Mouse (Mus musculus) hindbrain, embryonic 12.5 days (tissue): ENCODE measurements at regions not wholly inside any gene's neighbourhood (a gene's known extent, or its start where the extent isn't known, plus 50 kb on each side); places are given as distances from the start of the nearest gene placed in this dataset.
"Not testable (repeated sequence)": the region's sequence is repeated elsewhere in the genome, so short reads cannot be mapped to it uniquely, and the experiment has no call there.

ENCODE experiments used
- ATAC-seq: fragments of 200-750 bp; cut with Nextera tagmentation; 2 replicates; pipeline ENCODE4 v1.8.0; 2017; ENCODE audit warnings: moderate TSS enrichment; ENCODE audit not compliant: low FRiP score
- H3K27ac ChIP-seq: fragments of 300-500 bp; sonication (generic); 2 replicates; pipeline ENCODE4 v1.5.1; 2016; ENCODE audit warnings: mild to moderate bottlenecking
- H3K27me3 ChIP-seq: fragments of 300-500 bp; sonication (generic); 2 replicates; pipeline ENCODE4 v1.6.1; 2016; ENCODE audit warnings: mild to moderate bottlenecking
- H3K36me3 ChIP-seq: fragments of 300-500 bp; sonication (generic); 2 replicates; pipeline ENCODE4 v1.6.1; 2016; ENCODE audit warnings: mild to moderate bottlenecking
- H3K4me1 ChIP-seq: fragments of 300-500 bp; sonication (generic); 2 replicates; pipeline ENCODE4 v1.6.1; 2016
- H3K4me2 ChIP-seq: fragments of 300-500 bp; sonication (generic); replicated peaks from 2 replicates; pipeline ENCODE4 v1.6.1; 2016; ENCODE audit warnings: mild to moderate bottlenecking
- H3K4me3 ChIP-seq: fragments of 300-500 bp; sonication (generic); 2 replicates; pipeline ENCODE4 v1.5.1; 2016; ENCODE audit warnings: mild to moderate bottlenecking
- H3K9ac ChIP-seq: fragments of 300-500 bp; sonication (generic); 2 replicates; pipeline ENCODE4 v1.6.1; 2016; ENCODE audit warnings: mild to moderate bottlenecking, moderate library complexity
- H3K9me3 ChIP-seq: fragments of 300-500 bp; sonication (generic); replicated peaks from 2 replicates; pipeline ENCODE4 v1.6.1; 2016; ENCODE audit warnings: mild to moderate bottlenecking
- WGBS: fragments of 180-500 bp; shearing (Covaris S2); methylation state at CpG from one replicate; pipeline ENCODE4 v1.1.7; 2016; 5-methylcytosine and 5-hydroxymethylcytosine counted together

DNA sequence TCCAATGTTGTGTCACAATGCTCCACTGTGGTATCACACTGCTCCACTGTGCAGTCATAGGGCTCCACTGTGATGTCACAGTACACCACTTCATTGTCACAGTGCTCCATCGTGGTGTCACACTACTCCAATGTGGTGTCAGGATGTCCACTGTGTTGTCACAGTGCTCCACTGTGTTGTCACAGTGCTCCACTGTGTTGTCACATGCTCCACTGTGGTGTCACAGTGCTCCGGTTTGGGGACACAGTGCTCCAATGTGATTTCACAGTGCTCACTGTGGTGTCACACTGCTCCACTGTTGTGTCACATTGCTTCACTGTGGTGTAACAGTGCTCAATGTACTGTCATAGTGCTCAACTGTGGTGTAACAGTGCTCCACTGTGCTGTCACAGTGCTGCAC is 108.1 kb upstream of the Scaf8 start:
- 81% methylated on average over 2 of the region's 2 CpGs for WGBS
- H3K4me3 ChIP-seq: no peak overlapping the region
- no peak for ATAC-seq
- H3K9ac ChIP-seq: no peak overlapping the region
- no peaks in the 10 kb centered on the region for H3K4me1 ChIP-seq
- H3K9me3 ChIP-seq: peaks cover 89% of the 10 kb centered on the region
- no peaks in the 10 kb centered on the region for H3K36me3 ChIP-seq
- no peak overlapping the region for H3K27ac ChIP-seq
- H3K27me3 ChIP-seq: no peaks in the 10 kb centered on the region
- H3K4me2 ChIP-seq: no peak overlapping the region

DNA sequence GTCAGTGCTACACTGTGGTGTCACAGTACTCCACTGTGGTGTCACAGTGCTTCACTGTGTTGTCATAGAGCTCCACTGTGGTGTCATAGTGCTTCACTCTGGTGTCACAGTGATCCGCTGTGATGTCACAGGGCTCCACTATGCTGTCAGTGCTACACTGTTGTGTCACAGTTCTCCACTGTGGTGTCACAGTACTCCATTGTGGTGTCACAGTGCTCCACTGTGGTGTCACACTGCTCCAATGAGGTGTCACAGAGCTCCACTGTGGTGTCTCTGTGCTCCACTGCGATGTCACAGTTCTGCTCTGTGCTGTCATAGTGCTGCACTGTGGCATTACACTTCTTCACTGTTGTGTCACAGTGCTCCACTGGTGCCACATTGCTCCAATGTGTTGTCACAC is 107.5 kb upstream of the Scaf8 start:
- H3K4me2 ChIP-seq: no peak overlapping the region
- WGBS: 62% methylated on average over 2 of the region's 2 CpGs
- no peak overlapping the region for H3K27ac ChIP-seq
- H3K27me3 ChIP-seq: no peaks in the 10 kb centered on the region
- ATAC-seq: 0 out of 2 replicates have a peak, but pooled peaks have one; percentile 18
- peaks cover 89% of the 10 kb centered on the region for H3K9me3 ChIP-seq
- no peaks in the 10 kb centered on the region for H3K4me1 ChIP-seq
- no peak overlapping the region for H3K9ac ChIP-seq
- H3K36me3 ChIP-seq: no peaks in the 10 kb centered on the region
- H3K4me3 ChIP-seq: no peak overlapping the region

DNA sequence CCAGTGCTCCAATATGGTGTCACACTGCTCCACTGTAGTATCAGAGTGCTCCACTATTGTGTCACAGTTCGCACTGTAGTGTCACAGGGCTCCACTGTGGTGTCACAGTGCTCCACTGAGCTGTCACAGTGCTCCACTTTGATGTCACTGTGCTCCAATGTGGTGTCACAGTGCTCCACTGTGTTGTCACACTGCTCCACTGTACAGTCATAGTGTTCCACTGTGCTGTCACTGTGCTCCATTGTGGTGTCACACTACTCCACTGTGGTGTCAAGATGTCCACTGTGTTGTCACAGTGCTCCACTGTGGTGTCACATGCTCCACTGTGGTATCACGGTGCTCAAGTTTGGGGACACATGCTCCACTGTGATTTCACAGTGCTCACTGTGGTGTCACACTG is 104.8 kb upstream of the Scaf8 start:
- H3K4me1 ChIP-seq: no peaks in the 10 kb centered on the region
- H3K36me3 ChIP-seq: no peaks in the 10 kb centered on the region
- no peaks in the 10 kb centered on the region for H3K27me3 ChIP-seq
- 58% methylated on average over 2 of the region's 2 CpGs for WGBS
- ATAC-seq: no peak
- no peak overlapping the region for H3K9ac ChIP-seq
- H3K4me3 ChIP-seq: no peak overlapping the region
- no peak overlapping the region for H3K4me2 ChIP-seq
- no peak overlapping the region for H3K27ac ChIP-seq
- peaks cover 95% of the 10 kb centered on the region for H3K9me3 ChIP-seq

DNA sequence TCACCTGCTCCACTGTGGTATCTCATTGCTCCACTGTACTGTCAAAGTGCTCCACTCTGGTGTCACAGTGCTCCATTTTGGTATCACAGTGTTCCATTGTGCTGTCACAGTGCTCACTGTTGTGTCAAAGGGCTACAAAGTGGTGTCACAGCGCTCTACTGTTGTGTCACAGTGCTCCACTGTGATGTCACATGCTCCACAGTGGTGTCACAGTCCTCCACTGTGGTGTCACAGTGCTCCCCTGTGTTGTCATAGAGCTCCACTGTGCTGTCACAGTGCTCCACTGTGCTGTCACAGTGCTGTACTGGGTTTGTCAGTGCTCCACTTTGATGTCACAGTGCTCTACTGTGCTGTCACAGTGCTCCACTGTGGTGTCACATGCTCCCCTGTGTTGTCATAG is 102.7 kb upstream of the Scaf8 start:
- ATAC-seq: no peak
- Histone ChIP-seq H3K4me3 (no peak overlapping the region), H3K27ac (no peak overlapping the region), H3K36me3 (no peaks in the 10 kb centered on the region), H3K4me1 (no peaks in the 10 kb centered on the region), H3K4me2 (no peak overlapping the region), H3K9me3 (peaks cover 96% of the 10 kb centered on the region), H3K27me3 (no peaks in the 10 kb centered on the region), H3K9ac (no peak overlapping the region)
- whole genome bisulfite sequencing: 37% methylated on average over 1 of the region's 1 CpGs

DNA sequence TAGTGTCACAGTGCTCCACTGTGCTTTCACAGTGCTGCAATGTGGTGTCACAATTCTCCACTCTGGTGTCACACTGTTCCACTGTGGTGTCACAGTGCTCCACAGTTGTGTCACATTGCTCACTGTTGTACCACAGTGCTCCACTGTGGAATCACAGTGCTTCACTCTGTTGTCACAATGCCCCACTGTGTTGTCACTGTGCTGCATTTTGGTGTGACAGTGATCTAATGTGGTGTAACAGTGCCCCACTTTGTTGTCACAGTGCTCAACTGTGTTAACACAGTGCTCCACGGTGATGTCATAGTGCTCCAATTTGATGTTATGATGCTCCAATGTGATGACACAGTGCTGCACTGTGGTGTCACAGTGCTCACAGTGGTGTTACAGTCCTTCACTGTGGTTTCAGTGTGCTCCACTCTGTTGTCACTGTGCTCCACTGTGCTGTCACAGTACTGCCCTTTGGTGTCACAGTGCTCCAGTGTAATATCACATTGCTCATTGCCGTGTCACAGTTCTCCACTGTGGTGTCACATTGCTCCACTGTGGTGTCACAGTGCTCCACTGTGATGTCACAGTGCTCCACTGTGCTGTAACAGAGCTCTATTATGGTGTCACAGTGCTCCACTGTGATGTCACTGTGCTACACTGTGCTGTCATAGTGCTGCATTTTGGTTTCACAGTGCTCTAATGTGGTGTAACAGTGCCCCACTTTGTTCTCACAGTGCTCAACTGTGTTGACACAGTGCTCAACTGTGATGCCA is 95.0 kb upstream of the Scaf8 start:
- no peak overlapping the region for H3K9ac ChIP-seq
- H3K4me3 ChIP-seq: no peak overlapping the region
- no peak overlapping the region for H3K27ac ChIP-seq
- no peaks in the 10 kb centered on the region for H3K27me3 ChIP-seq
- H3K9me3 ChIP-seq: peaks cover 86% of the 10 kb centered on the region
- H3K36me3 ChIP-seq: no peaks in the 10 kb centered on the region
- WGBS: 85% methylated on average over 2 of the region's 2 CpGs
- no peaks in the 10 kb centered on the region for H3K4me1 ChIP-seq
- H3K4me2 ChIP-seq: no peak overlapping the region
- ATAC-seq: peak; percentile 60; the same call in 1 of the 2 replicates

DNA sequence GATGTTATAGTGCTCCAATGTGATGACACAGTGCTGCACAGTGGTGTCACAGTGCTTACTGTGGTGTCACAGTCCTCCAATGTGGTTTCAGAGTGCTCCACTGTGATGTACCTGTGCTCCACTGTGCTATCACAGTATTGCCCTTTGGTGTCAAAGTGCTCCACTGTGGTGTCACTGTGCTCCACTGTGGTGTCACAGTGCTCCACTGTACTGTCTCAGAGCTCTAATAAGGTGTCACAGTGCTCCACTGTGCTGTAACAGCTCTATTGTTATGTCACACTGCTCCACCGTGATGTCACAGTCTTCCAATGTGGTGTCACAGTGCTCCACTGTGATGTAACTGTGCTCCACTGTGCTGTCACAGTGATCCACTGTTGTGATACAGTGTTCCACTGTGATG is 94.4 kb upstream of the Scaf8 start:
- Histone ChIP-seq H3K36me3 (no peaks in the 10 kb centered on the region), H3K27me3 (no peaks in the 10 kb centered on the region), H3K9ac (no peak overlapping the region), H3K4me1 (no peaks in the 10 kb centered on the region), H3K4me3 (no peak overlapping the region), H3K9me3 (peaks cover 86% of the 10 kb centered on the region), H3K4me2 (no peak overlapping the region), H3K27ac (no peak overlapping the region)
- no peak for ATAC-seq
- WGBS: 84% methylated on average over 1 of the region's 1 CpGs

DNA sequence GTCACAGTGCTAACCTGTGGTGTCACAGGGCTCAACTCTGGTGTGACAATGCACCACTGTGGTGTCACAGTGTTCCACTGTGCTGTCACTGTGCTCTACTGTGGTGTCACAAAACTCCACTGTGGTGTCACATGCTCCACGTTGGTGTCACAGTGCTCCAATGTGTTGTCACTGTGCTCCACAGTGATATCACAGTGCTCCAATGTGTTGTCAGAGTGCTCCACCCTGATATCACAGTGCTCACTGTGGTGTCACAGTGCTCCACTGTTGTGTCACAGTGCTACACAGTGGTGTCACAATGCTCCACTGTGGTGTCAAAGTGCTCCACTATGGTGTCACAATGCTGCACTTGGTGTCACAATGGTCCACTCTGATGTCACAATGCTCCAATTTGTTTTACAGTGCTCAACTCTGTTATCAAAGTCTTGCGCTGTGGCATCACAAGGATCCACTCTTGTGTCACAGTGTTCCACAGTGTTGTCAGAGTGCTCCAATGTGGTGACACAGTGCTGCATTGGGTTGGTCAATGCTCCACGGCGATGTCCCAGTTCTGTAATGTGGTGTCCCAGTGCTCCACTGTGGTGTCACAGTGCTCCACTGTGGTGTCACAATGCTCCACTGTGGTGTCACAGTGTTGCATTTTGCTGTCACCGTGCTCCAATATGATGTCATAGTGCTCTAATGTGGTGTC is 92.4 kb upstream of the Scaf8 start:
- 86% methylated on average over 5 of the region's 5 CpGs for WGBS
- H3K27me3 ChIP-seq: no peaks in the 10 kb centered on the region
- no peaks in the 10 kb centered on the region for H3K4me1 ChIP-seq
- no peak overlapping the region for H3K9ac ChIP-seq
- peaks cover 82% of the 10 kb centered on the region for H3K9me3 ChIP-seq
- H3K27ac ChIP-seq: no peak overlapping the region
- H3K36me3 ChIP-seq: no peaks in the 10 kb centered on the region
- ATAC-seq: 0 out of 2 replicates have a peak, but pooled peaks have one; percentile 49
- H3K4me2 ChIP-seq: no peak overlapping the region
- H3K4me3 ChIP-seq: no peak overlapping the region

DNA sequence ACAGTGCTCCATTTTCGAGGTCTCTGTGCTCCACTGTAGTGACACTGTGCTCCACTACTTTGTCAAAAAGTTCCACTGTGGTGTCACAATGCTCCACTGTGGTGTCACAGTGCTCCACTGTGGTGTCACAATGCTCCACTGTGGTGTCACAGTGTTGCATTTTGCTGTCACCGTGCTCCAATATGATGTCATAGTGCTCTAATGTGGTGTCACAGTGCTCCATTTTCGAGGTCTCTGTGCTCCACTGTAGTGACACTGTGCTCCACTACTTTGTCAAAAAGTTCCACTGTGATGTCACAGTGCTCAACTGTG is 91.9 kb upstream of the Scaf8 start:
- peak; percentile 65; the same call in 1 of the 2 replicates for ATAC-seq
- not testable (repeated sequence) for H3K4me3 ChIP-seq, H3K9ac ChIP-seq, H3K4me2 ChIP-seq, H3K27ac ChIP-seq, H3K27me3 ChIP-seq, H3K4me1 ChIP-seq, H3K36me3 ChIP-seq
- peaks cover 81% of the 10 kb centered on the region for H3K9me3 ChIP-seq
- WGBS: 48% methylated on average over 3 of the region's 3 CpGs

DNA sequence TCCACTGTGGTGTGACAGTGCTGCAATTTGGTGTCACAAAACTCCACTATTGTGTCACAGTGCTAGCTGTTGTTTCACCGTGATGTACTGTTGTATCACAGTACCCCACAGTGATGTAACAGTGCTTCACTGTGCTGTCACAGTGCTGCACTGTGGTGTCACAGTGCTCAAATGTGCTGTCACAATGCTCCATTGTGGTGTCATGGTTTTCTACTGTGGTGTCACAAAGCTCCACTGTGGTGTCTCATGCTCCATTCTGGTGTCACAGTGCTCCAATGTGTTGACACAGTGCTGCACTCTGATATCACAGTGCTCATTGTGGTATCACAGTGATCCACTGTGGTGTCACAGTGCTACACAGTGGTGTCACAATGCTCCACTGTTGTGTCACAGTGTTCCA is 91.3 kb upstream of the Scaf8 start:
- no peak overlapping the region for H3K9ac ChIP-seq
- no peak overlapping the region for H3K4me2 ChIP-seq
- no peaks in the 10 kb centered on the region for H3K4me1 ChIP-seq
- H3K27me3 ChIP-seq: no peaks in the 10 kb centered on the region
- peaks cover 81% of the 10 kb centered on the region for H3K9me3 ChIP-seq
- H3K4me3 ChIP-seq: no peak overlapping the region
- no peaks in the 10 kb centered on the region for H3K36me3 ChIP-seq
- ATAC-seq: no peak
- 93% methylated on average over 1 of the region's 1 CpGs for WGBS
- H3K27ac ChIP-seq: no peak overlapping the region

DNA sequence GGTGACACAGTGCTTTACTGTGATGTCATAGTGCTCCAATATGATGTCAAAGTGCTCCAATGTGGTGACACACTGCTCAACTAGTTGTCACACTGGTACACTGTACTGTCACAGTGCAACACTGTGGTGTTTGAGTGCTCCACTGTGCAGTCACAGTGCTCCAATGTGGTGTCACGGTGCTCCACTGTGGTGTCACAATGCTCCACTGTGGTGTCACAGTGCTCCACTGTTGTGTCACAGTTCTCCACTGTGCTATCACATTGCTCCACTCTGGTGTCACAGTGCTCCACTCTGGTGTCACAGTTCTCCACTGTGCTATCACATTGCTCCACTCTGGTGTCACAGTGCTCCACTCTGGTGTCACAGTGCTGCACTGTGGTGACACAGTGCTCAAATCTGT is 87.9 kb upstream of the Scaf8 start:
- not testable (repeated sequence) for H3K27me3 ChIP-seq, H3K4me1 ChIP-seq, H3K27ac ChIP-seq, H3K36me3 ChIP-seq, H3K9ac ChIP-seq, H3K4me2 ChIP-seq, ATAC-seq, H3K4me3 ChIP-seq
- peaks cover 83% of the 10 kb centered on the region for H3K9me3 ChIP-seq
- WGBS: 45% methylated on average over 1 of the region's 1 CpGs

DNA sequence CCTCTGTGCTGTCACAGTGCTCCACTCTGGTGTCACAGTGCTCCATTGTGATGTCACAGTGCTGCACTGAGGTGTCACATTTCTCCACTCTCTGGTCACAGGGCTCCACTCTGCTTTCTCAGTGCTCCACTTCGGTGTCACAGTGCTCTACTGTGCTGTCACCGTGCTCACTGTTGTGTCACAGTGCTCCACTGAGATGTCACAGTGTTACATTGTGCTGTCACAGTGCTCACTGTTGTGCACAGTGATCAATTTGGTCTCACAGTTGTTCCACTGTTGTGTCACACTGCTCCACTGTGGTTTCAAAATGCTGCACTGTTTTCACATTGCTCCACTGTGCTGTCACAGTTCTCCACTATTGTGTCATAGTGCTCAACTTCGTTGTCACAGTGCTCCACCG is 87.4 kb upstream of the Scaf8 start:
- WGBS: 74% methylated on average over 4 of the region's 4 CpGs
- Histone ChIP-seq H3K27ac (no peak overlapping the region), H3K9me3 (peaks cover 83% of the 10 kb centered on the region), H3K9ac (no peak overlapping the region), H3K36me3 (no peaks in the 10 kb centered on the region), H3K4me2 (no peak overlapping the region), H3K4me1 (no peaks in the 10 kb centered on the region), H3K4me3 (no peak overlapping the region), H3K27me3 (no peaks in the 10 kb centered on the region)
- no peak for ATAC-seq

DNA sequence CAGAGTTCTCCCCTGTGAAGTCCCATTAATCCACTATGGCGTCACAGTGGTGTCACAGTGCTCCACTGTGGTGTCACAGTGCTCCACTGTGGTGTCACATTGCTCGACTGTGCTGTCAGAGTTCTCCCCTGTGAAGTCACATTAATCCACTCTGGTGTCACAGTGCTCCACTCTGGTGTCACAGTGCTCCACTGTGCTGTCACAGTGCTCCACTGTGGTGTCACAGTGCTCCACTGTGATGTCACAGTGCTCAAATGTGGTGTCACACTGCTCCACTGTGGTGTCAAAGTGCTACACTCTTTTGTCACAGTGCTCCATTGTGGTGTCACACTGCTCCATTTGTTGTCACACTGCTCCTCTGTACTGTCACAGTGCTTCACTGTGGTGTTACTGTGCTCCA is 85.0 kb upstream of the Scaf8 start:
- H3K4me3 ChIP-seq, H3K36me3 ChIP-seq, H3K27ac ChIP-seq, H3K27me3 ChIP-seq, H3K9ac ChIP-seq, H3K4me1 ChIP-seq, H3K4me2 ChIP-seq: not testable (repeated sequence)
- H3K9me3 ChIP-seq: peaks cover 85% of the 10 kb centered on the region
- WGBS: 69% methylated on average over 2 of the region's 2 CpGs
- peak; percentile 79 for ATAC-seq

DNA sequence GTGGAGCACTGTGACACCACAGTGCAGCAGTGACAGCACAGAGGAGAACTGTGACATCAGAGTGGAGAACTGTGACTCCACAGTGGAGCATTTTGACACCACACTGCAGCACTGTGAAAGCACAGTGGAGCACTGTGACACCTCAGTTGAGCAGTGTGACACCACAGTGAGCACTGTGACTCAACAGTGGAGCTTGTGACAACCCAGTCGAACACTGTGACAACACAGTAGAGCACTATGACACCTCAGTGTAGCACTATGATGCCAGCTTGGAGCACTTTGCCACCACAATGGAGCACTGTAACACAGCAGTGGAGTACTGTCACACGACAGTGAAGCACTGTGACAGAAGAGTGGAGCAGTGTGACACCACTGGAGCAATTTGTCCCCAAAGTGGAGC is 79.7 kb upstream of the Scaf8 start:
- Histone ChIP-seq H3K27ac (no peak overlapping the region), H3K4me1 (no peaks in the 10 kb centered on the region), H3K4me2 (no peak overlapping the region), H3K27me3 (no peaks in the 10 kb centered on the region), H3K36me3 (no peaks in the 10 kb centered on the region), H3K9me3 (peaks cover 59% of the 10 kb centered on the region), H3K4me3 (no peak overlapping the region), H3K9ac (no peak overlapping the region)
- 53% methylated on average over 2 of the region's 2 CpGs for WGBS
- no peak for ATAC-seq
